Mouse (Mus musculus) kidney, adult 2 months (tissue): ENCODE results near the gene Mlana. TPM values are rescaled to one million over a fixed set of nuclear protein-coding genes. Genes with fewer than 3 reads are reported as not detected.

Source experiments
- DNase-seq: peaks from one replicate; pipeline ENCODE4 v3.0.0; 2021
- H3K27ac ChIP-seq: fragments of 200-500 bp; 2 replicates; pipeline ENCODE4 v1.5.1; 2012; ENCODE audit warnings: low read depth, low read length, control low read depth, inconsistent platforms; ENCODE audit not compliant: insufficient read depth
- H3K27me3 ChIP-seq: fragments of 200-500 bp; replicated peaks from 2 replicates; pipeline ENCODE4 v1.6.1; 2012; ENCODE audit warnings: mild to moderate bottlenecking, moderate library complexity, low read length, inconsistent platforms; ENCODE audit not compliant: control insufficient read depth, insufficient read depth
- H3K36me3 ChIP-seq: fragments of 200-500 bp; 2 replicates; pipeline ENCODE4 v1.6.1; 2012; ENCODE audit warnings: mild to moderate bottlenecking, moderate library complexity, low read length, inconsistent platforms; ENCODE audit not compliant: control insufficient read depth, insufficient read depth
- H3K4me1 ChIP-seq: fragments of 200-500 bp; 2 replicates; pipeline ENCODE4 v1.6.1; 2011; ENCODE audit warnings: low read length; ENCODE audit not compliant: control insufficient read depth, insufficient read depth
- H3K4me3 ChIP-seq: fragments of 200-500 bp; 2 replicates; pipeline ENCODE4 v1.5.1; 2011; ENCODE audit warnings: mild to moderate bottlenecking, low read depth, low read length, control low read depth; ENCODE audit not compliant: insufficient read depth
- CTCF ChIP-seq: fragments of 200-500 bp; conservative IDR thresholded peaks from 2 replicates; pipeline ENCODE4 v1.5.1; 2011; ENCODE audit warnings: low read depth, mild to moderate bottlenecking, control low read depth, low read length, moderate library complexity, mixed read lengths; ENCODE audit not compliant: insufficient read depth, insufficient read length
- POLR2A ChIP-seq: fragments of 200-500 bp; IDR thresholded peaks from one replicate; pipeline ENCODE4 v1.6.1; 2011; ENCODE audit warnings: low read depth, low read length, control low read depth
- WGBS: fragments of 180-500 bp; shearing (Covaris S2); methylation state at CpG from one replicate; pipeline ENCODE4 v1.1.7; 2018; 5-methylcytosine and 5-hydroxymethylcytosine counted together
- polyA plus RNA-seq: library from polyadenylated mRNA; depleted of rRNA; stranded (reverse); fragments of >200 nt; gene quantifications from 2 replicates; pipeline ENCODE4 v1.2.3, GENCODE M21; 2012

Mlana gene
- polyA plus RNA-seq, 1 experiment, result not detected

- Histone ChIP-seq H3K27me3 (no peaks in the 10 kb centered on the region), H3K4me1 (peaks cover 7% of the 10 kb centered on the region; the same call in 1 of the 2 replicates), H3K4me3 (no peak overlapping the region), H3K36me3 (no peaks in the 10 kb centered on the region), H3K27ac (no peak overlapping the region)
- DNase-seq, result no peak
- WGBS, result 95% methylated on average over 2 of the region's 2 CpGs
- no peak for TF ChIP-seq CTCF
- TF ChIP-seq POLR2A, result no peak
These were observed 40.1 kb upstream of the Mlana start for GRCm38 (mm10) chr19:29657558-29657957.

DNA sequence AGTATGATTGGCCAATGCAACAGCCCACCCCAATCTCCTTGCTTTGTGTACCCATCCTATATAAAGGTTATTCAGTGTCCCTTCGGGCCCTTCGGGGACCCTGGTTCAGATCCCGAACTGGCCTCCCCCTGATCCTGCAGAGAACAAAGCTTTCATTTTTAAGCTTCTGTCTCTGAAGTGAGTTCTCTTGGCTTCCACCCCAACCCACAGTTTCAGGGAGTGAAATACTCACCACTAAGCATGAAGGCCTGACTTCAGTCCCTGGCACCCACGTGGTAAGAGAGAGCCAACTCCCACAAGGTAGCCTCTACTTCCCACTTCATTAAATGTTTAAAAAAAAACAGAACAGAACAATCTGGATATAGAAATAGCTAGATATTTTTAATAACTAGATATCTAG is 38.8 kb upstream of the Mlana start:
- DNase-seq, result no peak
- no peaks in the 10 kb centered on the region for H3K36me3 ChIP-seq
- H3K4me1 ChIP-seq, result peaks cover 7% of the 10 kb centered on the region; the same call in 1 of the 2 replicates
- H3K27me3 ChIP-seq, result no peaks in the 10 kb centered on the region
- 98% methylated on average over 4 of the region's 4 CpGs for WGBS
- no peak for TF ChIP-seq CTCF
- TF ChIP-seq POLR2A, result no peak
- no peak overlapping the region for H3K27ac ChIP-seq
- no peak overlapping the region for H3K4me3 ChIP-seq

DNA sequence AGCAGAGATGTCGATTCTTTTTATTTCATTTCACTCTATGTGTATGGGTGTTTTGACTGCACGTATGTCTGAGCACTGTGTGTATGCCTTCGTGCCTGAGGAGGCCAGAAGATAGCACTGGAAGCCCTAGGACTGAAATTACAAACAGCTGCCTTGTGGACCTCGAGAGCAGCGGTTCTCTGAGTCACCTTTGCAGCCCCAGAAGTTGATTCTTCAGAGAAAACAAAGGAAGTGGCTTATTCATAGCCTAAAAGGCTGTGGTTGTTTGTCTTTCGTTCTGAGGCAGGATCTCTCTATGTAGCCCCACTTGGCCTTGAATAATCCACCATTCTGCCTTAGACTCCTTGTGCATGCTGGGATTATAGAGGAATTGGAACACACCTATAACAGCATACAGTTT is 37.9 kb upstream of the Mlana start:
- DNase-seq, result no peak
- H3K27me3 ChIP-seq, result no peaks in the 10 kb centered on the region
- H3K4me3 ChIP-seq, result no peak overlapping the region
- 69% methylated on average over 6 of the region's 6 CpGs for WGBS
- peaks cover 11% of the 10 kb centered on the region; the same call in 1 of the 2 replicates for H3K4me1 ChIP-seq
- no peak overlapping the region for H3K27ac ChIP-seq
- no peaks in the 10 kb centered on the region for H3K36me3 ChIP-seq
- TF ChIP-seq POLR2A, result no peak
- no peak for TF ChIP-seq CTCF

DNA sequence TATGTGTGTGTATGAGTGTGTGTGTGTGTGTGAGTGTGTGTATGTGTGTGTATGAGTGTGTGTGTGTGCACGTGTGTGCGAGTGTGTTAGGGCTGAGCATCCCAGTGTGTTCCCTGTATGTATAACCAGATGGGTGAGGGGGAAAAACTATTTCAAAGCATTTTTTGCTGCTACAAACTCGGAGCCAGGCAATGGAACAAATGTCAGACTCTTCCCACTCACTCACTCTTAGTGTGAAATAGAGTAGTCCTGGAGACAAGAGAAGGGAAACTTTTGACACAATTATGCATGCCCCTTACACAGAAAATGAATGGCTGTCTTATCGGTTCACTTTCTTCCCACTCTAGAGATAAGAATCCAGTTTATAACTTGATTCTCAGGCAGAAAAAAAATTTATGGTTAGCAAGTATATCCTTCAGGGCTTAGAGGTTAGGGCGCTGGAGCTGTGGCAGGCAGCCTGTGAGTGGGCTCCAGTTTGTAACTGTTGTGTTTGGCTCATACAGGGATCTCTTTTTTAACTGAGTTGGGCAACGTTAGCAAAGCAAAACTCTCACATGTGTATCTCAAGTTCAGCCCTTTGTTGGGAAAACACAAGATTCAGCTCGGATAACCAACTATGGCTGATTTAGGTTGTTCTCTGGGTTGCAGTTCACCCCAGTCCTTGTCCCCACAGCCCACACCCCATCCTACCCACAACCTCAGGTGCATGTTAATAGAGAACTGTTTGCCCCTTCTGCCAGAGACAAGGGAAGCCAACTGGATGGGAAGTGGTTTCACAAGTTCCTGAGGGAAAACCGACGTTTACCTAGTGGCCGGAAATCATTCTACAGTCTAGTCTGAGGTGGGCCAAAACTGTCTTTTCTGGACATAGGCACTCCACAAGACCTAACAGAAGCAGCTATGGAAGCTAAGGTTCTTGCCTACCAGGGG is 36.5 kb upstream of the Mlana start:
- Histone ChIP-seq H3K4me1 (peaks cover 8% of the 10 kb centered on the region; the same call in 1 of the 2 replicates), H3K4me3 (no peak overlapping the region), H3K36me3 (no peaks in the 10 kb centered on the region), H3K27me3 (no peaks in the 10 kb centered on the region), H3K27ac (no peak overlapping the region)
- TF ChIP-seq POLR2A (no peak), CTCF (no peak)
- WGBS, result 69% methylated on average over 10 of the region's 10 CpGs
- no peak for DNase-seq

- no peaks in the 10 kb centered on the region for H3K27me3 ChIP-seq
- TF ChIP-seq CTCF, result no peak
- TF ChIP-seq POLR2A, result no peak
- H3K4me3 ChIP-seq, result no peak overlapping the region
- H3K36me3 ChIP-seq, result no peaks in the 10 kb centered on the region
- DNase-seq, result no peak
- peaks cover 5% of the 10 kb centered on the region; the same call in 1 of the 2 replicates for H3K4me1 ChIP-seq
- 82% methylated on average over 6 of the region's 6 CpGs for WGBS
- H3K27ac ChIP-seq, result no peak overlapping the region
These were observed 35.5 kb upstream of the Mlana start for GRCm38 (mm10) chr19:29661974-29662580.

DNA sequence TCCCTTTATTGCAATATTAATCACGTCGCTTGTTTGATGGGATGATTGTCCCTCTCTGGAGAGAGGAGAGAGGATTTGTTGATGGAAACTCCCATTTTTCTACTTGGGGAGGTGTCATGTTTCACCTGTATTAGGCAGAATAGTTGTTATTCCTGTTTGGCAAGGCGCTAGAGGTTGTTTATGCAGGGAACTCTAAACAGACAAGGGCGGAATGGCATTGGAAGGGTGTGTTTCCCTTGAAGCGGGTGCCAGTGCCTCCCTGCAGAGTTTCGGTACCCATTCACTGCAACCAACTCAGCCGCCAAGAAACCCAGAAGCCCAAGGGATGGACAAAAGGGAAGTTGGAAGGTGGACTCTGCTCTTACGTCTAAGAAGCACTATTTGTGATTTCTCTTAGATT is 33.8 kb upstream of the Mlana start:
- Histone ChIP-seq H3K27ac (peak overlapping the region; percentile 65; the same call in 1 of the 2 replicates), H3K27me3 (no peaks in the 10 kb centered on the region)
- WGBS, result 54% methylated on average over 8 of the region's 8 CpGs

DNA sequence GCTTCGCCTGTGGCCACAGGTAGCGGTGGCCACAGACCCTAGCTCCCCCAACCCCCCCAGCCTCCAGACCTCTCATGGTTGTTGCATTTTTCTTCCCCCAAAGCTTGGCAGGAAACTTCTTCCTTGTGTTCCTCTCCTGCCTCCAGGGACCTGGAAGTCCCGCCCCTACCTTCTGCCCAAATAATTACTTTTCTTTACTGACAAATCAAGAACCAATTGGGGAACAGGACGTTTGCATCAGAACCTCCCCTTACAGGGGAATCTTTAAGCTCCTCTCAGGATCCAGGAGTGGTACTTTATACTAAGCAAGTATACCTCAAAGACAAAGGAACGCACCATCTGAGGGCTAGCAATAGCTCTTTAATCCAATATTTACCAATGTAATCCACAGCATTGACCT is 32.7 kb upstream of the Mlana start:
- Histone ChIP-seq H3K4me1 (peaks cover 5% of the 10 kb centered on the region; the same call in 1 of the 2 replicates), H3K27me3 (no peaks in the 10 kb centered on the region), H3K27ac (no peak overlapping the region), H3K4me3 (no peak overlapping the region), H3K36me3 (no peaks in the 10 kb centered on the region)
- WGBS, result 81% methylated on average over 5 of the region's 5 CpGs
- no peak for DNase-seq
- TF ChIP-seq POLR2A (no peak), CTCF (no peak)

More for the DNA sequence above, 33.8 kb upstream of the Mlana start:
- peak; percentile 77 for DNase-seq
- TF ChIP-seq CTCF, result no peak
- Histone ChIP-seq H3K4me3 (no peak overlapping the region), H3K4me1 (peaks cover 5% of the 10 kb centered on the region; the same call in 1 of the 2 replicates), H3K36me3 (no peaks in the 10 kb centered on the region)
